Comparison of ENCODE assay signal across 8 mouse cellular contexts in genomic region chr2:25262795-25263622, GRCm38 (mm10). TPM values are rescaled to one million over a fixed set of nuclear protein-coding genes. Genes with fewer than 3 reads are reported as not detected.
A peak's percentile ranks its signal among the peaks of the same experiment; 100 is the strongest.
DNase-seq lines count a peak whose midpoint lies in the region; ATAC-seq and TF ChIP-seq lines count a peak whose summit lies in the region.

No protein-coding gene starts in this region.

- H3K27ac ChIP-seq in heart, embryonic 10.5 days: peak overlapping the region; percentile 77
- H3K27ac ChIP-seq in embryonic fibroblast, embryonic 13.5 days (ENCODE audit: insufficient read depth, low read length): no peak overlapping the region
- H3K27ac ChIP-seq in intestine, embryonic 14.5 days (ENCODE audit: low read depth): no peak overlapping the region

- intact Hi-C loops in heart, postnatal 25 days (cut with DNase I): no loop called here

- H3K9me3 ChIP-seq in heart, embryonic 10.5 days: no peaks in the 10 kb centered on the region
- H3K9me3 ChIP-seq in intestine, embryonic 14.5 days (ENCODE audit: control insufficient read depth, low read length): no peaks in the 10 kb centered on the region

- no peak for TF ChIP-seq POLR2A in embryonic fibroblast, embryonic 13.5 days (IDR thresholded peaks at IDR 0.05; ENCODE audit: low read depth, low read length)

- H3K27me3 ChIP-seq in heart, embryonic 10.5 days (ENCODE audit: insufficient read depth, poor library complexity, severe bottlenecking): peaks cover 25% of the 10 kb centered on the region
- H3K27me3 ChIP-seq in intestine, embryonic 14.5 days (replicated peaks; ENCODE audit: control insufficient read depth, insufficient read depth, low read length): peaks cover 10% of the 10 kb centered on the region; the same call in 1 of the 2 replicates

- H3K36me3 ChIP-seq in heart, embryonic 10.5 days: 0 out of 2 replicates have a peak, but pooled peaks cover 4% of the 10 kb centered on the region
- H3K36me3 ChIP-seq in intestine, embryonic 14.5 days (ENCODE audit: control insufficient read depth, insufficient read depth, low read length): no peaks in the 10 kb centered on the region

- DNase-seq in heart, embryonic 10.5 days (ENCODE audit: low spot score): no peak
- DNase-seq in heart, postnatal 25 days (ENCODE audit: low spot score): no peak
- DNase-seq in ZHBTc4 (ENCODE audit: low read depth, low spot score): peak; percentile 80
- no peak for DNase-seq in intestine, embryonic 14.5 days (ENCODE audit: low spot score)
- peak; percentile 36 for DNase-seq in lung, postnatal 14 days
- DNase-seq in spleen, postnatal 4 days (ENCODE audit: low spot score in 2 of 2): peak; percentile 59 to 81
- DNase-seq in left cerebral cortex, adult 8-10 months (ENCODE audit: low spot score in 2 of 2): no peak

- TF ChIP-seq CTCF in embryonic fibroblast, embryonic 13.5 days (IDR thresholded peaks at IDR 0.05; ENCODE audit: borderline replicate concordance, insufficient read depth, low read length): no peak

- H3K4me3 ChIP-seq in heart, embryonic 10.5 days: peak overlapping the region; percentile 80
- H3K4me3 ChIP-seq in embryonic fibroblast, embryonic 13.5 days (ENCODE audit: insufficient read depth, low read length): peak overlapping the region; percentile 70
- H3K4me3 ChIP-seq in intestine, embryonic 14.5 days (ENCODE audit: low read depth, low read length): peak overlapping the region; percentile 83

- H3K4me2 ChIP-seq in intestine, embryonic 14.5 days (ENCODE audit: low read length): peak overlapping the region; percentile 76

- H3K9ac ChIP-seq in intestine, embryonic 14.5 days (ENCODE audit: low read length): peak overlapping the region; percentile 46

- ATAC-seq in intestine, embryonic 14.5 days (replicated peaks; ENCODE audit: low FRiP score, low TSS enrichment, low read depth): 0 out of 2 replicates have a peak, but pooled peaks have one; percentile 5

- under 1% methylated on average over 82 of the region's 82 CpGs for WGBS in heart, embryonic 10.5 days
- WGBS in intestine, embryonic 14.5 days: under 1% methylated on average over 76 of the region's 82 CpGs

- peaks cover 36% of the 10 kb centered on the region for H3K4me1 ChIP-seq in heart, embryonic 10.5 days
- peaks cover 9% of the 10 kb centered on the region for H3K4me1 ChIP-seq in embryonic fibroblast, embryonic 13.5 days (ENCODE audit: control insufficient read depth, insufficient read depth, low read length)
- H3K4me1 ChIP-seq in intestine, embryonic 14.5 days (replicated peaks; ENCODE audit: control insufficient read depth, insufficient read depth, low read length): peaks cover 20% of the 10 kb centered on the region

RNA-seq across cellular contexts. Expression of gene Tprn, which starts 0.6 kb away (rescaled TPM):
- polyA plus RNA-seq in heart, embryonic 10.5 days (2016; fragmentation: Nextera tagmentation; extraction: Ambion mirVana): 5.1 and 6.4 TPM in 2 replicates
- 1 to 10 TPM; 3.6 to 6.0 TPM for total RNA-seq in heart, postnatal 25 days (2021)
- polyA plus RNA-seq in embryonic fibroblast, embryonic 13.5 days (2011; ENCODE audit: insufficient read length, low read depth, missing spikeins): 7.1 and 9.5 TPM in 2 replicates
- 6.5 and 7.8 TPM in 2 replicates for polyA plus RNA-seq in intestine, embryonic 14.5 days (2014; fragmentation: Nextera tagmentation; extraction: Ambion mirVana)
- 10 to 100 TPM; 26.5 to 30.6 (median 28.6) TPM for total RNA-seq in left cerebral cortex, adult 8-10 months (2022)

RNA-seq across cellular contexts. Expression of gene Tmem203, which starts 7.8 kb away (rescaled TPM):
- 17.1 and 19.0 TPM in 2 replicates for polyA plus RNA-seq in heart, embryonic 10.5 days (2016; fragmentation: Nextera tagmentation; extraction: Ambion mirVana)
- total RNA-seq in heart, postnatal 25 days (2021): 10 to 100 TPM; 12.6 to 13.2 TPM
- polyA plus RNA-seq in embryonic fibroblast, embryonic 13.5 days (2011; ENCODE audit: insufficient read length, low read depth, missing spikeins): 11.6 and 15.3 TPM in 2 replicates
- 18.0 and 19.2 TPM in 2 replicates for polyA plus RNA-seq in intestine, embryonic 14.5 days (2014; fragmentation: Nextera tagmentation; extraction: Ambion mirVana)
- 10 to 100 TPM; 31.7 to 38.3 (median 36.3) TPM for total RNA-seq in left cerebral cortex, adult 8-10 months (2022)

RNA-seq across cellular contexts. Expression of gene Ssna1, which starts 9.2 kb away (rescaled TPM):
- polyA plus RNA-seq in heart, embryonic 10.5 days (2016; fragmentation: Nextera tagmentation; extraction: Ambion mirVana): 164 and 199 TPM in 2 replicates
- 10 to 100 TPM; 36.7 to 40.5 TPM for total RNA-seq in heart, postnatal 25 days (2021)
- 46.2 and 49.4 TPM in 2 replicates for polyA plus RNA-seq in embryonic fibroblast, embryonic 13.5 days (2011; ENCODE audit: insufficient read length, low read depth, missing spikeins)
- 229 and 240 TPM in 2 replicates for polyA plus RNA-seq in intestine, embryonic 14.5 days (2014; fragmentation: Nextera tagmentation; extraction: Ambion mirVana)
- 10 to 100 TPM; 57.5 to 67.8 (median 62.1) TPM for total RNA-seq in left cerebral cortex, adult 8-10 months (2022)

RNA-seq across cellular contexts. Expression of gene Anapc2, which starts 9.3 kb away (rescaled TPM):
- 101 and 113 TPM in 2 replicates for polyA plus RNA-seq in heart, embryonic 10.5 days (2016; fragmentation: Nextera tagmentation; extraction: Ambion mirVana)
- 10 to 100 TPM; 38.4 to 40.7 TPM for total RNA-seq in heart, postnatal 25 days (2021)
- polyA plus RNA-seq in embryonic fibroblast, embryonic 13.5 days (2011; ENCODE audit: insufficient read length, low read depth, missing spikeins): 93.8 and 95.3 TPM in 2 replicates
- polyA plus RNA-seq in intestine, embryonic 14.5 days (2014; fragmentation: Nextera tagmentation; extraction: Ambion mirVana): 100 and 110 TPM in 2 replicates
- 100 to 1,000 TPM in 2 of 4 experiments, 10 to 100 TPM in 2; 88.6 to 111 (median 96.9) TPM for total RNA-seq in left cerebral cortex, adult 8-10 months (2022)

RNA-seq across cellular contexts. Expression of gene AL732309.1, which starts 16.3 kb away (rescaled TPM):
- 4.0 and 6.0 TPM in 2 replicates for polyA plus RNA-seq in heart, embryonic 10.5 days (2016; fragmentation: Nextera tagmentation; extraction: Ambion mirVana)
- total RNA-seq in heart, postnatal 25 days (2021): 1 to 10 TPM; 1.5 to 1.7 TPM
- 2.3 TPM in 1 of 2 replicates, not detected in the other for polyA plus RNA-seq in embryonic fibroblast, embryonic 13.5 days (2011; ENCODE audit: insufficient read length, low read depth, missing spikeins)
- polyA plus RNA-seq in intestine, embryonic 14.5 days (2014; fragmentation: Nextera tagmentation; extraction: Ambion mirVana): 5.0 and 5.7 TPM in 2 replicates
- 1 to 10 TPM in 3 of 4 experiments, under 1 TPM in 1; 0.67 to 4.2 (median 3.4) TPM for total RNA-seq in left cerebral cortex, adult 8-10 months (2022)

Comparison
In these comparisons a context has a peak if more than half of its experiments do, and no peak if none do; other contexts are left out.
1. DNase-seq: peak in ZHBTc4 (single experiment), lung, postnatal 14 days (single experiment) and spleen, postnatal 4 days (2 of 2); none in heart, embryonic 10.5 days (single experiment), heart, postnatal 25 days (single experiment), intestine, embryonic 14.5 days (single experiment) and left cerebral cortex, adult 8-10 months (0 of 2).
2. Peak in every context shown above with its lines, with median percentiles within 50 percentile points of each other: H3K4me3 ChIP-seq.